Mouse (Mus musculus) C2C12 (cell line): ENCODE data around the gene Rsph6a. TPM values are rescaled to one million over a fixed set of nuclear protein-coding genes. Genes with fewer than 3 reads are reported as not detected.

Experiments used
- H3K27me3 ChIP-seq: one replicate; pipeline ENCODE4 v1.6.1; 2011; ENCODE audit not compliant: control insufficient read depth, insufficient read depth, insufficient read length
- H3K36me3 ChIP-seq: one replicate; pipeline ENCODE4 v1.6.1; 2011; ENCODE audit not compliant: control insufficient read depth, insufficient read depth
- H3K4me3 ChIP-seq: one replicate; pipeline ENCODE4 v1.5.1; 2011; ENCODE audit warnings: mild to moderate bottlenecking, control low read depth; ENCODE audit not compliant: poor library complexity, insufficient read depth, severe bottlenecking
- H3K79me2 ChIP-seq: one replicate; pipeline ENCODE4 v1.6.1; 2011; ENCODE audit not compliant: control insufficient read depth, insufficient read depth
- H3K79me3 ChIP-seq: one replicate; pipeline ENCODE4 v1.6.1; 2011; ENCODE audit warnings: low read depth, control low read depth
- H3ac ChIP-seq: one replicate; pipeline ENCODE3; 2011; ENCODE audit warnings: low read depth; ENCODE audit not compliant: control insufficient read depth, insufficient read length
- CEBPB ChIP-seq: IDR thresholded peaks from one replicate; pipeline ENCODE4 v1.6.1; 2011; ENCODE audit warnings: low read depth, mild to moderate bottlenecking, control low read depth, moderate library complexity
- CTCF ChIP-seq: IDR thresholded peaks from one replicate; pipeline ENCODE4 v1.5.1; 2011; ENCODE audit not compliant: control insufficient read depth, insufficient read depth, insufficient read length
- FOSL1 ChIP-seq: IDR thresholded peaks from one replicate; pipeline ENCODE4 v1.8.0; 2011; ENCODE audit warnings: mild to moderate bottlenecking, low read length; ENCODE audit not compliant: poor library complexity, insufficient read depth, severe bottlenecking
- MAX ChIP-seq: IDR thresholded peaks from one replicate; pipeline ENCODE4 v1.6.1; 2011; ENCODE audit warnings: mild to moderate bottlenecking, control low read depth
- MYOD1 ChIP-seq: IDR thresholded peaks from one replicate; pipeline ENCODE4 v1.6.1; 2011; ENCODE audit warnings: low read depth; ENCODE audit not compliant: control insufficient read depth, insufficient read length
- MYOG ChIP-seq: IDR thresholded peaks from one replicate; pipeline ENCODE4 v1.6.1; 2011; ENCODE audit not compliant: control insufficient read depth, insufficient read length; ENCODE audit errors: extremely low read depth
- USF1 ChIP-seq: IDR thresholded peaks from one replicate; pipeline ENCODE4 v1.6.1; 2011; ENCODE audit warnings: low read depth, mild to moderate bottlenecking, control low read depth, moderate library complexity
- polyA plus RNA-seq: library from polyadenylated mRNA; unstranded; fragments of >200 nt; fragmentation: generic; extraction: Trizol; gene quantifications from one replicate; pipeline ENCODE4 v1.2.1, GENCODE M21; 2012; ENCODE audit warnings: missing spikeins

The Rsph6a gene
- polyA plus RNA-seq, 1 experiment: 0.09 TPM

DNA sequence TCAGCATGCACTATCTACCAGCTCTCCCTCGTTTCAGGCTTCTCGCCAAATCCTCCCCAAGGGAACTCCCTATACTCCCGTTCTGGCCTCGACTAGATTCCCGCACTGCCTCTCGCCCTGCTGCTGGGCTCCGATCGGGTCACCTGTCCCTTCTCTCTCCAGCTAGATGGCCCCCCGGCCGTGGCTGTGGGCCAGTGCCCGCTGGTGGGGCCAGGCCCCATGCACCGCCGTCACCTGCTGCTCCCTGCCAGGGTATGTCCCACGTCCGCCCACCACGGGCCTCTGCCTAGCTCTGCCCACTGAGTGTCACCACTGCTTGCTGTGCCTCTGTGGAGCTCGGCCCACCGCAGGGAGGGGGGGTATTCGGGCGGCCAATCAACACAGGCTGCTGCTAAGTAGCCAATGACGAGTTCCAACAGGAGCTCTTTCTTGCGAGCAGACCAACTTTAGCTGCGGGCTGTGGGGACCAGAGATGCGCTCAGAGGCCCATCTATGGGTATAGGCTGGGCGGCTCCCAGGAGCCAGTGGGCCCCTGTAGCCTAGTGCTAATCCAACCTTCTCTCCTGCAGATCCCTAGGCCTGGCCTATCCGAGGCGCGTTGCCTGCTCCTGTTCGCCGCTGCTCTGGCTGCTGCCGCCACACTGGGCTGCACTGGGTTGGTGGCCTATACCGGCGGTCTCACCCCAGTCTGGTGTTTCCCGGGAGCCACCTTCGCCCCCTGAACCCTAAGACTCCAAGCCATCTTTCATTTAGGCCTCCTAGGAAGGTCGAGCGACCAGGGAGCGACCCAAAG is 38.1 kb downstream of the Rsph6a start:
- H3K27me3 ChIP-seq: no peaks in the 10 kb centered on the region
- H3ac ChIP-seq: no peak overlapping the region
- TF ChIP-seq FOSL1: no peak
- no peaks in the 10 kb centered on the region for H3K79me2 ChIP-seq
- no peaks in the 10 kb centered on the region for H3K79me3 ChIP-seq
- H3K36me3 ChIP-seq: peaks cover 38% of the 10 kb centered on the region
- no peak overlapping the region for H3K4me3 ChIP-seq

GRCm38 (mm10) chr7:19093174-19093521 is 38.7 kb downstream of the Rsph6a start:
- no peaks in the 10 kb centered on the region for H3K79me2 ChIP-seq
- H3K36me3 ChIP-seq: peaks cover 33% of the 10 kb centered on the region
- H3K79me3 ChIP-seq: no peaks in the 10 kb centered on the region
- TF ChIP-seq FOSL1 (no peak), CTCF (peak; percentile 92), MYOD1 (no peak)
- no peaks in the 10 kb centered on the region for H3K27me3 ChIP-seq
- no peak overlapping the region for H3ac ChIP-seq
- no peak overlapping the region for H3K4me3 ChIP-seq

DNA sequence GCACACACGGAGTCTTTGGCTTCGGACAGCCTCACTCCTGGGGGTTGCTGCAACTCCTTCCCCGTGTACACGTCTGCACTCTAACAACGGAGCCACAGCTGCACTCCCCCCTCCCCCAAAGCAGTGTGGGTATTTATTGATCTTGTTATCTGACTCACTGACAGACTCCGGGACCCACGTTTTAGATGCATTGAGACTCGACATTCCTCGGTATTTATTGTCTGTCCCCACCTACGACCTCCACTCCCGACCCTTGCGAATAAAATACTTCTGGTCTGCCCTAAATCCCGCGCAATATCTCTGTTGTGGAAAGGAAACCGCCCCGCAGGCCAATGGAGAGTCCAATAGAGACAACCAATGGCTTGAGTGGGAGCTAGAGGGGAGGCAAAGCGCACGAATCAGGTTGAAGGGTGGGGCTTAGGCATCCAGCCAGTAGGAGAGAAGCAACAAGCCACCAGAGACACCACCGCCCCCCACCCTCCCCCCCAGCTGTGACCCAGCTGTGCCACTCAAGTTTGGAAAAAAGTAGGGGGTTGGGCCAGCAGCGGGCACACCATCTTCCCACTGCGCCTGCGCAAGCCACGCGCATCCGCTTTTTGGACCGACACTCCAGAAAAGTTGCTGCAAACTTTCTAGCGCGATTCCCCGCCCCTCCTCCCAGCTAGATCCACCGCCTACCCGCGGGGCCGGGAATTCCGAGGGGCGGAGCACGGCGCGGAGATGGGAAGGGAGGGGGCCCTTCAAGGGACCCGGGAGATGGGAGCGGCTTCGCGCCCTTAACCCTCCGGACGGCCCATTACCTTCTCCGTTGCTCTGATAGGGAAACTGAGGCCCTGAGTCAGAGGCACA is 39.3 kb downstream of the Rsph6a start:
- Histone ChIP-seq H3K79me2 (no peaks in the 10 kb centered on the region), H3K36me3 (peaks cover 28% of the 10 kb centered on the region), H3K4me3 (peak overlapping the region; percentile 29), H3K79me3 (no peaks in the 10 kb centered on the region), H3K27me3 (no peaks in the 10 kb centered on the region), H3ac (peak overlapping the region; percentile 53)
- no peak for TF ChIP-seq MYOG
- TF ChIP-seq USF1: no peak
- no peak for TF ChIP-seq MAX
- TF ChIP-seq CEBPB: no peak
- no peak for TF ChIP-seq MYOD1
- no peak for TF ChIP-seq FOSL1
- no peak for TF ChIP-seq CTCF

DNA sequence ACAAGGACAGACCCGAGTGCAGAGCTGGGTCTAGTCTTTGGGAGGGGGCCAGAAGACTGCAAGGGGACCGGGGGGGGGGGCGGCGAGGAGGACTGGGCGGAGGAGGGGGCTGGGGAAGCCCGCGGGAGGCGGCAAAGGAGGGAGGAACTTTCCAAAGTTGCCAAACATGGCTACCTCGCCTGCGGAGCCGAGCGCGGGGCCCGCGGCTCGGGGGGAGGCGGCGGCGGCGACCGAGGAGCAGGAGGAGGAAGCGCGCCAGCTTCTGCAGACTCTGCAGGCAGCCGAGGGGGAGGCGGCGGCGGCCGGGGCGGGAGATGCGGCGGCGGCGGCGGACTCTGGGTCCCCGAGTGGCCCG is 40.0 kb downstream of the Rsph6a start, which contains the start of gene Six5:
TSS of gene Six5 (plus strand) at position 124 of the 355 bp plus-strand sequence.
- Histone ChIP-seq H3K27me3 (no peaks in the 10 kb centered on the region), H3K4me3 (peak within 1 kb of the TSS; percentile 29), H3K79me2 (no peaks in the 10 kb centered on the region), H3ac (peak within 1 kb of the TSS; percentile 80), H3K79me3 (no peaks in the 10 kb centered on the region), H3K36me3 (peaks cover 21% of the 10 kb centered on the region)
- TF ChIP-seq FOSL1 (no peak), CEBPB (no peak), MAX (no peak), USF1 (no peak), CTCF (no peak), MYOD1 (no peak), MYOG (no peak)

- H3K79me3 ChIP-seq: no peaks in the 10 kb centered on the region
- no peaks in the 10 kb centered on the region for H3K79me2 ChIP-seq
- H3K4me3 ChIP-seq: peak overlapping the region; percentile 29
- H3ac ChIP-seq: peak overlapping the region; percentile 80
- TF ChIP-seq MYOD1 (no peak), FOSL1 (no peak), CEBPB (no peak), MAX (no peak), CTCF (no peak), MYOG (no peak), USF1 (no peak)
- peaks cover 15% of the 10 kb centered on the region for H3K36me3 ChIP-seq
- H3K27me3 ChIP-seq: no peaks in the 10 kb centered on the region
Measured at GRCm38 (mm10) chr7:19094826-19095750, 40.6 kb downstream of the Rsph6a start.
